Mouse (Mus musculus) C2C12 (cell line): ENCODE measurements at regions not wholly inside any gene's neighbourhood (a gene's known extent, or its start where the extent isn't known, plus 50 kb on each side); places are given as distances from the start of the nearest gene placed in this dataset.

Experiments used
- H3K27me3 ChIP-seq: one replicate; pipeline ENCODE4 v1.6.1; 2011; ENCODE audit not compliant: control insufficient read depth, insufficient read depth, insufficient read length
- H3K36me3 ChIP-seq: one replicate; pipeline ENCODE4 v1.6.1; 2011; ENCODE audit not compliant: control insufficient read depth, insufficient read depth
- H3K4me3 ChIP-seq: one replicate; pipeline ENCODE4 v1.5.1; 2011; ENCODE audit warnings: mild to moderate bottlenecking, control low read depth; ENCODE audit not compliant: poor library complexity, insufficient read depth, severe bottlenecking
- H3K79me2 ChIP-seq: one replicate; pipeline ENCODE4 v1.6.1; 2011; ENCODE audit not compliant: control insufficient read depth, insufficient read depth
- H3K79me3 ChIP-seq: one replicate; pipeline ENCODE4 v1.6.1; 2011; ENCODE audit warnings: low read depth, control low read depth
- H3ac ChIP-seq: one replicate; pipeline ENCODE3; 2011; ENCODE audit warnings: low read depth; ENCODE audit not compliant: control insufficient read depth, insufficient read length
- CEBPB ChIP-seq: IDR thresholded peaks from one replicate; pipeline ENCODE4 v1.6.1; 2011; ENCODE audit warnings: low read depth, mild to moderate bottlenecking, control low read depth, moderate library complexity
- CTCF ChIP-seq: IDR thresholded peaks from one replicate; pipeline ENCODE4 v1.5.1; 2011; ENCODE audit not compliant: control insufficient read depth, insufficient read depth, insufficient read length
- FOSL1 ChIP-seq: IDR thresholded peaks from one replicate; pipeline ENCODE4 v1.8.0; 2011; ENCODE audit warnings: mild to moderate bottlenecking, low read length; ENCODE audit not compliant: poor library complexity, insufficient read depth, severe bottlenecking
- MAX ChIP-seq: IDR thresholded peaks from one replicate; pipeline ENCODE4 v1.6.1; 2011; ENCODE audit warnings: mild to moderate bottlenecking, control low read depth
- MYOD1 ChIP-seq: IDR thresholded peaks from one replicate; pipeline ENCODE4 v1.6.1; 2011; ENCODE audit warnings: low read depth; ENCODE audit not compliant: control insufficient read depth, insufficient read length
- MYOG ChIP-seq: IDR thresholded peaks from one replicate; pipeline ENCODE4 v1.6.1; 2011; ENCODE audit not compliant: control insufficient read depth, insufficient read length; ENCODE audit errors: extremely low read depth
- USF1 ChIP-seq: IDR thresholded peaks from one replicate; pipeline ENCODE4 v1.6.1; 2011; ENCODE audit warnings: low read depth, mild to moderate bottlenecking, control low read depth, moderate library complexity

- no peak overlapping the region for H3K4me3 ChIP-seq
- TF ChIP-seq MYOD1 (no peak), CTCF (no peak), USF1 (no peak), MYOG (no peak), FOSL1 (no peak), MAX (no peak), CEBPB (no peak)
Observed at GRCm38 (mm10) chr16:84615683-84616082, 100.8 kb downstream of the A730009L09Rik start.

GRCm38 (mm10) chr16:84616132-84616531, 101.2 kb downstream of the A730009L09Rik start:
- Histone ChIP-seq H3K27me3 (no peaks in the 10 kb centered on the region), H3K36me3 (no peaks in the 10 kb centered on the region), H3K79me2 (no peaks in the 10 kb centered on the region), H3ac (no peak overlapping the region), H3K79me3 (no peaks in the 10 kb centered on the region), H3K4me3 (no peak overlapping the region)
- no peak for TF ChIP-seq CEBPB
- TF ChIP-seq MYOD1: no peak
- TF ChIP-seq MYOG: no peak
- TF ChIP-seq CTCF: no peak
- TF ChIP-seq FOSL1: no peak
- no peak for TF ChIP-seq MAX
- no peak for TF ChIP-seq USF1

More at GRCm38 (mm10) chr16:84615683-84616082, 100.8 kb downstream of the A730009L09Rik start:
- Histone ChIP-seq H3K79me3 (no peaks in the 10 kb centered on the region), H3K27me3 (no peaks in the 10 kb centered on the region), H3ac (no peak overlapping the region), H3K79me2 (no peaks in the 10 kb centered on the region), H3K36me3 (no peaks in the 10 kb centered on the region)

- TF ChIP-seq FOSL1: no peak
- no peak for TF ChIP-seq USF1
- TF ChIP-seq MYOG: no peak
- TF ChIP-seq MAX: no peak
- TF ChIP-seq CEBPB: no peak
- no peak for TF ChIP-seq MYOD1
- no peak for TF ChIP-seq CTCF
- no peaks in the 10 kb centered on the region for H3K36me3 ChIP-seq
- no peaks in the 10 kb centered on the region for H3K79me2 ChIP-seq
- H3K4me3 ChIP-seq: no peak overlapping the region
- no peaks in the 10 kb centered on the region for H3K27me3 ChIP-seq
- no peaks in the 10 kb centered on the region for H3K79me3 ChIP-seq
- H3ac ChIP-seq: no peak overlapping the region
Observed at GRCm38 (mm10) chr16:84618379-84618778, 103.5 kb downstream of the A730009L09Rik start.

- Histone ChIP-seq H3K4me3 (no peak overlapping the region), H3K27me3 (no peaks in the 10 kb centered on the region), H3K36me3 (no peaks in the 10 kb centered on the region), H3K79me2 (no peaks in the 10 kb centered on the region), H3ac (no peak overlapping the region), H3K79me3 (no peaks in the 10 kb centered on the region)
- TF ChIP-seq MYOD1 (no peak), CTCF (no peak), USF1 (no peak), MAX (no peak), FOSL1 (no peak), MYOG (no peak), CEBPB (no peak)
Observed at GRCm38 (mm10) chr16:84619876-84620275, 105.0 kb downstream of the A730009L09Rik start.

GRCm38 (mm10) chr16:84620861-84621260, 105.9 kb downstream of the A730009L09Rik start:
- Histone ChIP-seq H3K79me3 (no peaks in the 10 kb centered on the region), H3K36me3 (no peaks in the 10 kb centered on the region), H3ac (no peak overlapping the region), H3K27me3 (no peaks in the 10 kb centered on the region), H3K4me3 (no peak overlapping the region), H3K79me2 (no peaks in the 10 kb centered on the region)
- no peak for TF ChIP-seq MAX

GRCm38 (mm10) chr16:84621300-84622031, 106.5 kb downstream of the A730009L09Rik start:
- Histone ChIP-seq H3K27me3 (no peaks in the 10 kb centered on the region), H3K36me3 (no peaks in the 10 kb centered on the region), H3K79me3 (no peaks in the 10 kb centered on the region), H3K79me2 (no peaks in the 10 kb centered on the region), H3ac (no peak overlapping the region), H3K4me3 (no peak overlapping the region)
- no peak for TF ChIP-seq USF1
- no peak for TF ChIP-seq CTCF
- no peak for TF ChIP-seq CEBPB
- no peak for TF ChIP-seq FOSL1
- no peak for TF ChIP-seq MYOD1
- no peak for TF ChIP-seq MAX
- TF ChIP-seq MYOG: no peak
